Mouse (Mus musculus) kidney, adult 8-10 months (tissue): ENCODE measurements around the gene Nfatc2.

Experiments used
- DNase-seq, 2 experiments: peaks; one replicate each; pipeline ENCODE4 v3.0.0; 2022

The Nfatc2 gene

DNA sequence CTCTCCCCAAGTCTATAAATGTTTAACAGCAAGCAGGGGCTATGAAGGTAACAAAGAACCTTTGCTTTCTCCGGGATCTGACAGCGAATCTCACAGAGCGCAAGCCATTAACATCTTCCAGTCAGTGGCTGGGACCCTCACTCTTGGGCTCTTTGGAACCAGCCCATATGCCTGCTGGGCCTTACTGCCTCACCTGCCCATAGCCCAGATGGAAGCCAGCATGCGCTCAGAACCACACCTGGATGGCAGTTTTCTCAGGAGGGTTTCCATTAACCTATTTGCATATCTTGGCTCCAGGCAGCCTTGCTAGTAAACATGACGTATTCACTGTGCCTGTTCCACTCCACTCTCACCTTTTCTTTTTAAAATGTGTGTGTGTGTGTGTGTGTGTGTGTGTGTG is 25.6 kb downstream of the Nfatc2 start:
- peak in 1 of 2 experiments; percentile 50 for DNase-seq

DNA sequence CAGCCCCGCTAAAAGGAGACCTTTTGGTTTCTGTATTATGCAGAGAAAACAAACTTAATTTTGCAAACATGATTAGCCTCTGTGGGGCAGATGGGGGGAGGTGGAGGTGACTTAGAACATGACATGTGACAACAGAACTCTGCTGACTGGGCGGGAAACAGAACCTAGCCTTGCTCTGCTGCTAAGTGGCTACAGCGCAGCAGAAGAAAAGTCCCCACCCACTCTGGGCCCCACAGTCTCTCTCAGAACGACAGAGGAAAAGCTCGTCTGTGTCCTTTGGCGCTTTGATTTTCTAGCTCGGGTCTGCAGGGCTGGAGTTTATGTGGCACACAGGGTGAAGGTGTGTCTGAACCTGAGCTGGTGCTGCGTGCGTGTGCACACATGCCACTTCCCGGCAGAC is 26.5 kb downstream of the Nfatc2 start:
- peak in 1 of 2 experiments; percentile 39 for DNase-seq

DNA sequence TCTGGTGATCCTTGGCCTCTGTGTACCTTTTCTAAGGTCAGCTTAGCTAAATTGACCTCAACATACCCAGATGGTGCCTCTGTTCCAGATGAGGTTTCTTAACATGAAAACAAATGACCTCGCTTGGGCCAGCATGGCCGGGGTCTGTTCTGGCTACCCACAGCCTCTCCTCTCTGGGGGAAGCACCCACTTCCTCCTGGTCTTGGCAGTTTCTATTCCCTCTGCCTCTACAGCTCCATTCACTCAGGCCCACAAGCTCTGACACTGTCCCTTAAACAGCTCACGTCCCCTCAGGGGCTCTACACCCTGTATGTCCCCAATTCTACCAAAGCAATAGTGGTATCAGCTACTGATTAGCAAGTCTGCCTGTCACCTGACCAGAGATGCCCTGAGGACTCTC is 27.6 kb downstream of the Nfatc2 start:
- DNase-seq = no peak

DNA sequence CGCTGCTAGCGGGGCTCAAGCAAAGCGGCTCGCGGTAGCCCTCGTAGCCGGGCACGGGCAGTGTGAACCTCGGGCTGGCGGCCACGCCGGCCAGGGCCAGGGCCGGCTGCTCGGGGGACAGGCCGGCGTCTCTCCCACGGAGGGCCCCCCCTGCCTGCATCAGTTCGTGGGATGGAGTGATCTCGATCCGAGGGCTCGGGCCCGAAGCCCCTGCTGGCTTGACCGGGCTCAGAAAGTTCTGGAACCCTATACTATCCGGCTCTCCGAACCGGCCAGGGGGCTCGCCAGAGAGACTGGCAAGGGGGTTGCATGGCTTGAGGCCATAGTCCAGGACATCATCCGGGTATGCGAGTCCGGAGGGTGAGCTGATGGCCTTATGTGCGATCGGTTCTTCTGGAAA is 30.2 kb downstream of the Nfatc2 start:
- no peak for DNase-seq

- DNase-seq = no peak
Measured at GRCm38 (mm10) chr2:168565538-168566253, 35.8 kb downstream of the Nfatc2 start.

DNA sequence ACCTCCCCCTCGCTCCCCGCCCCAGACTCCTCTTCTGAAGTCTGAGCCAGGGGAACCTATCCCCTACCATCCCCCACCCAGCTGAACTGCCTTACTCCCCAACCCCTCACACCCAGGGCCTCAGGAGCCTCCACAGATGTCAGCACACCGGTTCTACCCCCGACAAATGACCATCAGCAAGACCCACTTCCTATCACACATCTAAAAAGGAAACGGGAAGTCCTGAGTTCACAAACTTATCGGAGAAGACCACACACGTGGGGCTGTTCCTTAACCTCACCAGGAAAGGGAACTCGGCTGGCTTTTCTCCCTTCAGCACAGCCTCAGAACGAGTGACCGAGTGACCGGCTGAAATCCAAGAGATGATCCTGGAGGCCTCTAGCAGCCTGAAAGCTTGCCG is 38.3 kb downstream of the Nfatc2 start:
- no peak for DNase-seq

DNA sequence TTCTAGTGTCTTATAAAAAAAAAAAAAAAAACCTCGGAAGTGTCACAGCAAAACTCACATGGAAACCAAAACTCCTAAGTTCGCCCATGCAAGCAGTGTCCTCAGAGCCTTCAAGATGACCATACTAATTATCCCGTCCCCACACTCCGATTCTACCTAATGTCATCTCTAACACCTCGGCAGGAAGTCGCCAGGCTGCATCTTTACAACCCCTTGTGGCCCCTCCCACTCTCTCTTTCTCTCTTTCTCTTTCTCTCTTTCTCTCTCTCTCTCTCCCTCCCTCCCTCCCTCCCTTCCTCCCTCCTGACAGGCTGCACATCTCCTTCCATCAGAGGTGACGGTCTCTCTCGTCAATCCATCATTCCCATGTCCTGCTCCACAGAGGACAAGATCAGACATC is 44.4 kb downstream of the Nfatc2 start:
- DNase-seq = no peak

- DNase-seq = no peak
Measured at GRCm38 (mm10) chr2:168555897-168556670, 45.4 kb downstream of the Nfatc2 start.

DNA sequence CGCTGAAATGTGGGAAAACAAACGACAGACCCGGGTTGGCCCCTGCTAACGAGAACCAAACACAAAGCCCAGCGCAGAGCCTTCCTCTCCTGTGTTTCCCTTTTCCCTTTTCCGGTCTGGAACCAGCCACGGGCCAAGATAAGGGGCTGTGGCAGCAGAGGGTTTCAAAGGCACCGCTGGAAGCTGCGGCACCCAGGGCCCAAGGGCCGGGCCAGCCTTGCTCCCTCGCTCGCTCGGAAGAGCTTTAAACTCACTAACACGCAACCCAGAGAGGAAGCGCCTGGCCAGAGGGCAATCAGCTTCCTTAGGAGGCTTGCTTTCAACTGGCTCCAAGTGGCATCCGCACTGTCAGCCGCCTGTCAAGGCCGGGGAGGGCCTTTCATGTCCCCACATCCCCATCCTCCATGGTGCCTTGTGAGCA is 47.9 kb downstream of the Nfatc2 start:
- peak in 1 of 2 experiments; percentile 28 for DNase-seq

- peak; percentile 54 to 55 for DNase-seq
Measured at GRCm38 (mm10) chr2:168552405-168552804, 49.1 kb downstream of the Nfatc2 start.

DNA sequence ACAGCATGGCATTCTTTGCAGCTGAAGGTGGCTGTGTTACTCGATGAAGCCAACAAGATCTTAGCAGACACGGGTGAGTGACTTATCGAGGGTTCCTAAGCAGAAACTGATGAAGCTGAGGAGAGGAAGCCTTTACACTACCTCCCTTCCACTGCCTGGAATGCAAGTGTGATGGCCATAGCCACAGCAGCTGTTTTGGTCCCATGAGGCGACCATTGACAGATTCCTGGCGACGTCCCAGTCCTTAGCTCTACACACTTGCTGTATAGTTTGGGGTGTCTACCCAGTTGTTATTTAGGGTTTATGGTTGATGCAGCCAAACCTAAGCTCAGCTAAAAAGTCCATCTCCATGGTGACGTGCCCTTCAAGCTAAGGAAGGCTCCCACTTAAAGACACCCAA is 50.2 kb downstream of the Nfatc2 start:
- DNase-seq = no peak

GRCm38 (mm10) chr2:168549326-168549725 is 52.1 kb downstream of the Nfatc2 start:
- no peak for DNase-seq

DNA sequence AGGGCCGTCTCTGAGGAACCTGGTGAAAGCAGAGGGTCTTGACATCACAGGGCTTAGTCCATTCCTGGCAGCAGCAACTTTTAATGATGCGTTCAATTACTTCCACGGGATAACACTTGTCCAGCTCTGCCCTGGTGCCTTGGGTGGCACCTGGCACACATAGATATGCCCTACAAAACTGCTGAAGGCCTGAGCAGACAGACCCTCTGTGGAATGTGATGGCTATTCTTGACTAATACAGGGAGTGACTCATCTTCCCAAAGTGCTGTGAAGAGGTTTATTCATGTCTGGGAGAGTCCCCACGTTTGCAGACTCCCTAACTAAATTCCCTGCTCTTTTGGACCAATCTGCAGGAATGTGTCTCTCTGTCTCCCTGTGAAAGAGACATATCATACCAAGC is 53.4 kb downstream of the Nfatc2 start:
- DNase-seq = no peak

- DNase-seq = no peak
Measured at GRCm38 (mm10) chr2:168545901-168546557, 55.4 kb downstream of the Nfatc2 start.

- peak in 1 of 2 experiments; percentile 25 for DNase-seq
Measured at GRCm38 (mm10) chr2:168544102-168544501, 57.4 kb downstream of the Nfatc2 start.

DNA sequence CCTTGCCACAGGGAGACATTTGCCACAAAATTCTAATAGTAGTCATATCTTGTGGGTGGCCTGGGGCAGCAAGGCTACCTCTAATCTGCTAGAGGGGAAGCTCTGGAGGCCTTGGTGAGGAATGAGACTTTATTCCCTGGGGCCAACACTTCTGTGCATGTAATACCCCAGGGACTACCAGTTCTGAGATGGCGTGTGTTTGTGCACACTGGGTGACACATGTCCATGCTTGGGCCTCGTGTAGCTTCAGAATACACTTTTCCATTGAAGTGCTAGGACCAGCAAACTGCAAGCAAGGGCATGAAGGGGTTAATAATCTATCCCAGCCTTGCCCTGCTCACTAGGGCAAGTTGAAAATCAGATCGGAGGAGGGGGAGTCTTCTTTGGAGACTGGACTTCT is 58.4 kb downstream of the Nfatc2 start:
- DNase-seq = no peak

GRCm38 (mm10) chr2:168541223-168541622 is 60.2 kb downstream of the Nfatc2 start:
- DNase-seq = no peak

GRCm38 (mm10) chr2:168539594-168540222 is 61.7 kb downstream of the Nfatc2 start:
- no peak for DNase-seq

DNA sequence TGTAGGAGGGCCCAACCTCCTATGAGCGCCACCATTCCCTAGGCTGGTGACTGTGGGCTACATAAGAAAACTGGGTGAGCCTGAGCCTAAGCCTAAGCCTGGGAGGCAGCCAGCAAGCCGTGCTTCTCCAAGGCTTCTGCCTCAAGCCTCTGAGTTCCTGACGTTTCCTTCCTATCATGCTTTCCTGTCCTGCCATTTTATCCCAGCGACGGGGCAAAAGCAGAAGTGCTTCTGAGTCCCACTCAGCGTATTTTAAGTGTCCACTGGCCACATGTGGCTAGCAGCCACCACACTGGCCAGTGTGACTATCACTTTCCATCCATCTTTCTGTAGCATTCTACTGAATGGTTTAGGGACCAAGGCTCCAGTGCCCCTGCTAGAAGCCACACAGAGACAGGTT is 62.4 kb downstream of the Nfatc2 start:
- DNase-seq = no peak

DNA sequence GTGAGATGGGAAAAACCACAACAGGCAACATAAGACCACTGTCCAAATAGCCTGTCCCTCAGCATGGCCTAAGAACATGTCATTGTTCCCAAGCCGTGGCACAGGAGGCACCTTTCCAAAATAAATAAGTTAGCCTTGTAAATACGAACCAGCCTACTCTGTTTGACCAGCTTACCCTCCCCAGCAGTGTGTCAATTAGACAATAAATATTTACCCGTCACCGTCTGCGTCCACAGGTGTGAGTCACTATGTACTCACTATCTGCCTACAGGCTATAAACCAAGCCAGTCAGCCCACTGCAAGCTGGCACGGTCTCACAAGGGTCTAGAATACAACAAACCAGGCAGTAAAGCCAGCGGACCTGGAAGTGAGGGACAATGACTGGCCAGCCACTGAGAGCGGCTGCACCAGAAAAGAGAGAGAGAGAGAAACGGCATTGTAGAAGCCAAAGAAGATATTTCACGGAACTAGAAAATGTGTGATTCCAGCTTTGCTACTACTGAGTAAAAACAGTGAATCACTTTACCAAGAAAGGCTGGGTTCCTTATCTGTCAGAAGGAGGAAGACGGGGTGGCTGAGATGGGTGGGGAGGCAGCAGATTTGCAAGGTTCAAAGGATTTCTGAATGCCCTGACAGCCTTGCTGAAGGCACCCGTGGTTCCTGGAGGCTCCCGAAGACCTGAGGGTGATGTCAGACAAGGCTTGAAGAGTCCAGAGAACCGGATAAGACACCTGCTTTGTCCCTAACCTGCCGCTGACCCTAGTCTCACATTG is 69.2 kb downstream of the Nfatc2 start:
- DNase-seq = no peak

DNA sequence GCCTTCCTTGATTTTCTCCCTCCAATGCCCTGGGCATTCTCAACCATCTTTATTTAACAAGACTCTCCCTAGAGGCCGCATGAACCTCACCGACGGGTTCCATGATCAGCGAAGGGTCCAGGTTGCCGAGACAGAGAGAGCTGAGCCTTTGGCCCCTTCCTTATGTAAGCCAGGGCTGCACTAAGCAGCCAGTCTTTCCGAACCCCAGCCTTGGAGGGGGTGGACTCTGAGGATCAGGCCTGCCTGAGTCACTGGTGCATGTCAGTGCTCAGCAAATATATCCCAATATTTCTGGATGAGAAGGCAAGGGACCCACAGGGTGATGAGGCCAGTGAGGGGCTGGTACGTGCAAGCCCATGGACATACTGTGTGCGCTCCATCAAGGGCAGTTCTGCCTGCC is 72.9 kb downstream of the Nfatc2 start:
- peak; percentile 47 to 51 for DNase-seq

GRCm38 (mm10) chr2:168527430-168527792 is 74.0 kb downstream of the Nfatc2 start:
- no peak for DNase-seq
